Mouse (Mus musculus) heart, adult 11 months (tissue): Measurements from ENCODE around the gene Lmx1b.

ENCODE experiments used
- DNase-seq: peaks from one replicate; pipeline ENCODE4 v3.0.0; 2022

Lmx1b gene

DNA sequence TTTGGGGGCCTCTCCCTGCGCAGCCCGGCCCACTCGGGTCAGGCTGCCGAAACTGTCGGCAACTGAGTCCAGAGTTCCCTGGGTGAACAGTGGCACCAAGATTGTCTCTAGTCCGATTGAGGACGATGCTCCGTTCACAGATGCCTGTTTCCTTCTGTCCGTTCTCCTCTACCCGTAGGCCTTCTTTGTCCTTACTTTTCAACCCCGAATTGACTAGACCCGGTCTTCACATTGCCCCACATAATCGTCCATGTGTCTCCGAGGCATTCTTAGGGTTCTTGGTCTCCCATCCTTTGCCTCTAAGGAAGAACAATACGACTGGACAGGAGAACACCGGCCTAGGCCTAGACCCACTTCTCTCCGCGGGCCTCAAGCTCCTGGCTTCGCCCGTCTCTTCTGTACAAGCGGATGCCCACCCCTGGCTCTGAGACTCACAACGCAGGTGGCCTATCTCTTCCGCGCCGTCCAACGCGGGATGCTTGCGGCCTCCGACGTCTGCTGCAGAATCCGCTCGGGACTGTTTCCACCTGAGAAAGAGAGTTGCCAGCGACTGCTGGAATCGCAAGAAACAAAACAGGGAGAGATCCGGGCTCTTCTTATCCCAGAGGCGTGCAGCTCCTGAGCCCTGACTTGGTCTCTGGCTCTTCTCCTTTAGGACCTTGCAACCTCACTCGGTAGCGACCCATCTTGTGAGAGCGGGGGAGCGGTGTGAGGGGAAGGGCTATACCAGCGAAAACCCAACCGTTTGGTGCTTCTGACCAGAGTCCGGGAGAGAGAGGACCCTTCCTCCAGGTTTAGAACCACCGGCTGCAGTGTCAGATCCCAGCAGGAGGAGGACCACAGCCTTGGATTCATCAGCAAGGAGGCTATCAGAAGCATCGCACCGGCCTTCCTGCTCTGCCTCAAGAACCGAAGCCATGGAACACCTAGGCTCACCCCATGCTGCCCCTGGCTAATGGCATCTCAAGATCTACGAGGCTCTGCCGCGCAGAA lies 3.7 kb upstream of the Lmx1b start:
- DNase-seq, result peak; percentile 83

DNA sequence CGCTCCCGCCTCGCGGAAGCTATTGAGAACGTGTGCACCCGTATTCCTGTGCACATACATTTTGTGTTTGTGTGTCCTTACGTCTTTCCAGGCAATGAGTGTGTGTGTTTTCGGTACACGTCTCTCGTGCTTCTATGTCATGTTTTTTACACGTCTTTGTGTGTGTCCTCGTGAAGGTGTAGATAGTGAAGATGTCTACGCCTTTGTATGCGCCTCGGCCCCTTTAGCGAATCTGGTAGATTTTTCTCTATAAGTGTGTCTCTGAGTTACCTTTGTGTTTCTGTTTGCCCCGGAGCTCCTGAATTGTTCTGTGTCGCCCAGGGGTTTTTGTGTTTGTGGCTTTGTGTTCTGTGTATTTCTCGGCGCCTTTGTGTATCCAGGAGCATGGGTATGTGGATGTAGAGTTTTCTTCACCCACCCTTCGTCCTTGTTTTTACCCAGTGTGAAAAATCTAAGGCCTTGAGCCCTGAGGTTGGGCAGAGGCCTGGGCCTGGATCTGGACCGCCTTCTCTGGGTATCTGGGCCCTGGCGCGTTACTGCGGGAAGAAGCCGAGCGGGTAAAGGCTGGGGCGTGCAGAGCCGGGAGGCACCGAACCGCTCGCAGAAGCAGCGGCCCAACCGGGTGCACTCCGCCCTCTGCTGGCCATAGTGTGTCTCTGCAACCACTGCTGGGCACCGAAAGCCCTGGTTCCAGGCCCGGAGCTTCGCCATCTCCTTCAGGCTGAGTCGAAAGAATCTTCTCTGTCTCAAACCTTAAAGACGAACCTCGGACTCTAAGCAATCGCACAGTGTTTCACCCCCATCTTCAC lies 2.5 kb upstream of the Lmx1b start:
- DNase-seq, result peak; percentile 95

DNA sequence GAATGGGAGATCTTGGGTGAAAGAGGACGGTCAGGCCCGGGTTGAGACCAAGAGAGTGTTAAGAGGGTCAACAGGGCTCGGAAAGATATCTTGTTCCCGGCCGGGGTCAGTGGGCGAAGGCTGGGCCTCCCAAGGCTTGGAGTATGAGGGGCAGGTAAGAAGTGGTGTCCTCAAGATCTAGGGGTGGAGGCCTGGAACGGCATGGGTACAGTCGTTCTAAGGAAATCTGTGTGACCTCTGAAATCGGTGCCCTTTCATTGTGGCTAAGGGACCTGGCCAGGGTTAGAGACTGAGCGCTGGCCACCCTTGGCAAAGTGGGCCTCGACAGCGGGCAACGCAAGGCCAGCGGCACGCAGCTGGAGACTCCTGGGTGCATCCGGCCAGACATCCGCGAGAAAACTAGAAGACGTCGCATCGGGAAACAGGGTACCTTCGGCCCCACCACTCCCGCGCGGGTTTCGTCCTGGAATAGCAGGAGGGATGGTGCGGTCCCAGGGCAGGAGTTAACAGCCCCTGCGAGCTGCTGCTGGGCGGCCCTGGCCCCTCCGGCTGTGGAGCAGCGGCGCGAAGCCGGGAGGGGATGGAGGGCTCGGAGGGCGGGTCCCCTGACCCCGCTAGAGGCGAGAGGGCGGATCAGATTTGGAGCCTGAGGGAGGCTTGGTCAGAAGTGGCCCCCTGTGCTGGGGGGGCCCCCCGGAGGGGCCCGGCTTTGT lies 1.7 kb upstream of the Lmx1b start:
- DNase-seq, result peak; percentile 85

DNA sequence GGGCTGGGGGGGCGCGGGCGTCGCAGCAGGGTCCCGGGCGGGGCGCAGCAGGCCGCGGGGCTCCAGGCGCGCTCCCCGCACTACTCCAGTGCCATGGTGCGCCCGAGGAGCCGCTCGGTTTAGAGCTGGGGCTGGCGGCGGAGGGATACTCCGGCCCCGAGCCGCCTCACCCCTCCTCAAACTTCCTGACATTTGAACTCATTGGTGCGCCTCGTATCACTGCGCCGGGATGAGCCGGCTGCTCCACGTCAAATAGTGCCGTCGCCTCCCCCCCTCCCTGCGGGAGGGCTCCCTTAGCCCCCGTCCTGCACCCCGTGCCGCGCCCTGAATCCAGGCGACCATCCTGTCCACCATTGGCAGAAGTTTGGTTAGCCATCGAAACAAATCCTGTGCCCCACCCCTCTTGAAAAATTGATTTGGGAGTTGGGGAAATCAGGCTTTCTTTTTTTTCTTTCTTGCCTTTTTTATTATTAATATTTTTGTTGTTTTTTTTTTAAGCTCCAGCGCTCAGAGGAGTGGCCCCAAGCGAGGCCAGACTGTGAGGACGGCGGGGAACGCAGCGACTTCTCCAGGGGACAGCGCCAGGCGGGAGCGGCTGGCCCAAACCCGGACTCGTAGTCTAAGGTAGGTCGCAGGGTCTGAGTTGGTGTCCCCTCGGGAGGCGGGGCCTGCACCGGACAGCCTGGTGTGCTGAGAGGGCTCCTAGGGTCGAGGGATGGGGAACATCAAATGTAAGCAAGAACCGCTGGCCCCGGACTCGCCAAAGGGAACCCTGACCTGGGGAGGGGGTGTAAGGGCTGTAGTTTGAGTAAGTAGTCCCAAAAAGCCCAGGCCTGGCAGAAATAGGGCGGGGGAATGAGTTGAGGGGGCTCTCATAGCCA lies 907 bp upstream of the Lmx1b start:
- DNase-seq, result peak; percentile 95

DNA sequence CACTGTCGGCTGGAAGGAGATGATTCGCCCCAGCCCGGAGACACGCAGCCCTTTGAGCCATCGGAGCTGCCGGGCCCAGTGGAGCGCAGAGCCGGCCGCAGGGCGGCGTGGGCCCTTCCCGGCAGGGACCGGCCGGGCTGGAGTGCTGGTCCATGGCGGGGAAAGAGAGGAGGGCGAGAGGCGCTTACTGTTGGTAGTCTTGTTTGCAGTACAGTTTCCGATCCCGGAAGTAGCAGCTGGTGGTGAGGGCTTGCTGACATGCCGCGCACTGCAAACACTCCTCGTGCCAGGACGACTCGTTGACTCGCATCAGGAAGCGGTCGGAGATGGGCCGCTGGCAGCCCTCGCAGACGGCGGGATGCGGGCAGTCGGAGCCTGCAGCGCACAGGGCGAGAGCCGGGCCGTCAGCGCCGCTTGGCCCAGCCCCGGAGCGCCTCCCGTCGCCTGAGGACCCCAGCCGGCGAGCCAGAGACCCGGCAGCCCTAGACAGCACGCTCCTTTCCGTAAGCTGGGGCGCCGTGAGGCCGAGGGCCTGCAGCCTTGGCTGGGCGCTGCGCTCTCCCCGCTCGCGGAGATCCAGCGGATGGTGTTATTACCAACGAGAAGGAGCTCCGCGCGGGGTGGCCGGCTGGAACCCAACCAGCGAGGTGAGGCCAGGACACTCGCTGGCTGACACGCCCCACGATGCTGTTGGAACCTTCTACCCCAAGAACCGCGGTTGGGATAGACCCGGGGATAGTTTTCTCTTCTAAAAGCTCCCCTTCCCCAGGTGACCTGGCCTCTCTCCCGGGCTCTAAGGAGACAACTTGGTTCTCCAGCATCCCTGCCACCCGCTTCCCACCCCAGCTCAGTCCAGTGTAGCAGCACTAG lies 775 bp downstream of the Lmx1b start:
- DNase-seq, result peak; percentile 88

DNA sequence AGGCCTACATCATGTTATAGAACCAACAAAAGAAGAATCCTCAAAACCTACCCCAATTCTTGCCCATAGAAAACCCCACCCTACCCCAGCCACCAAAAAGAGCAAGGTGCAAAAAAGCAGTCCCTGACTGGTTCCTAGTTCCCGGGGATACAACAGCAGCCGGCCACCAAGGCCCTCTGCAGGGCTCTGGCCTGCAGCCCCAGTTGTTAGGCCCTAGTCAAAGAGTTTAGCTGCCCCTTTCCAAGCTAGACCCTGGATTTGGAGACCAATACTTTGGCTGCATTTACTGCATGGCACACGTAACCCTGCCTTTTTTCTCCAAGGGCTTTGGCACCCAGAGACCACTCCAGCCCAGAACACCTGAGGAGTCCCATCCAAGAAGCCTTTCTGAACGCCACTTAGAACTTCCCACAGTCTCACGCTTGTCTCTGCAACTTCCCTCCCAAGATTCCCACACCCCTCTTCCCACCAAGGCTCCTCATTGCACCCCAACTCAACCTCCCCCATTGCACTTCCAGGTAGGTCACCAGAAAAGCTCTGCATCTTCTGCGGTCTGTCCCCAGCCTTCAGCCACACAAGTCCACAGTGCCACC lies 2.1 kb downstream of the Lmx1b start:
- DNase-seq, result no peak

DNA sequence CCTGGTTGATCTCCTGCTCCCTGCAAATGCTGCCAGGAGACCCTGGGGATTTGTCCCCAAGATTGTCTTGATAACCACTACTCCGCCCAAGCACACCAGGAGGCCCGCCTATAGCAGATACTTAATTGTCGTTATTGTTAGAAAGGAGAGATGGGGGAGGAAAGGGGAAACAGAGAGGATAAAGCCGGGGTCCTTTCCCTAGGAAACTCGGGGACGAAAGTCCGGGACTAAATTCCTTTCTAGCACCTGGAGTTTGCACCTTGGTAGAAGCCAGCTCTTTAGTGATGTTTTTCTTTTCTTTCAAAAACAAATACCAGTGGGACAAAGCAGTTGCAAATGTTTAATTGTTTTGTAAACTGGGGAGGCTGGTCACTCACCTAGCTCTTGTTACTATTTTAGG lies 3.0 kb downstream of the Lmx1b start:
- no peak for DNase-seq

DNA sequence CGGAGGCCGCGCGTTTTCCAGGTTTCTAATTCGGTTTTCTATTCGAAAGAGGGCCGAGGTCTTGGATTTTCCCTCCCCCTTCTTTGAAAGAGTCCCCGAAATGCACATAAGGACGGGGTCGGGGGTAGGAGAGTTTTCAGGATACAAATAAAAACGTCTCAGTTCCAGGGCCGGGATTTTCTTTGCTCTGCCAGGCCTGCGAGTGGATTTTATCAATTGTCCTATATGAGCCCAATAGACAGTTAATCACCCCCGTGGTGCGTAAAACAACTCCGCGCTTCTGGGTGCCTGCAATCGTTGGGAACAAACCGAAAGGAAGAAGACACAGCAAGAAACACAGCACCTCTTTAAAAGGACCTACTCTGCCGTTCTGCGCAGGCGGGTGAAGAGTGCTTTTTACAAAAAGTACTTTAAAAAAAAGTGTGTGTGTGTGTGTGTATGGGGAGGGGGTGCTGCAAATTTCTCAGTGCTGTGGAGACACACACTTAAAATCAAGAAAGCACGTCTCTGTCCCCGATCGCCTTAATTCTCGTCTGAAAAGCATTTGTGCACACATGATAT lies 3.6 kb downstream of the Lmx1b start:
- no peak for DNase-seq

DNA sequence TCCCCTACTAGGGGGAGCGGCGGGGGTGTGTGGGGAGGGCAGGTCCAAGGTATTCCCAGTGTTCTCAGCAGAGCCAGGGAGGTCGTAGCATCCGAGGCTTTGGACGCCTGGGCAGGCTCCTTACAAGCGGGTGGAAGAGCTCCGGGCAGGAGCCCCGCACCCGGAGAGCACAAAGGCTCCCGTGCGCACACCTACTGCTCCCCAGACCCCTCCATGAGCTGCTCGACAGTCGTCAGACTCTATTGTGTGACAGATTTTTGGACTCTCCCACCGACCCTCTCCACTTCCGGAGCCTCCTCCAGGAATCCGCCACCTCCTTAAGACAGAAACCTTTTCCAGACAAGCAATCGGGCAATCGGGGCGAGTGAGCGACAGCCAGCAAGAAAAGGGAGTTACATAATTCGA lies 4.2 kb downstream of the Lmx1b start:
- DNase-seq, result no peak

DNA sequence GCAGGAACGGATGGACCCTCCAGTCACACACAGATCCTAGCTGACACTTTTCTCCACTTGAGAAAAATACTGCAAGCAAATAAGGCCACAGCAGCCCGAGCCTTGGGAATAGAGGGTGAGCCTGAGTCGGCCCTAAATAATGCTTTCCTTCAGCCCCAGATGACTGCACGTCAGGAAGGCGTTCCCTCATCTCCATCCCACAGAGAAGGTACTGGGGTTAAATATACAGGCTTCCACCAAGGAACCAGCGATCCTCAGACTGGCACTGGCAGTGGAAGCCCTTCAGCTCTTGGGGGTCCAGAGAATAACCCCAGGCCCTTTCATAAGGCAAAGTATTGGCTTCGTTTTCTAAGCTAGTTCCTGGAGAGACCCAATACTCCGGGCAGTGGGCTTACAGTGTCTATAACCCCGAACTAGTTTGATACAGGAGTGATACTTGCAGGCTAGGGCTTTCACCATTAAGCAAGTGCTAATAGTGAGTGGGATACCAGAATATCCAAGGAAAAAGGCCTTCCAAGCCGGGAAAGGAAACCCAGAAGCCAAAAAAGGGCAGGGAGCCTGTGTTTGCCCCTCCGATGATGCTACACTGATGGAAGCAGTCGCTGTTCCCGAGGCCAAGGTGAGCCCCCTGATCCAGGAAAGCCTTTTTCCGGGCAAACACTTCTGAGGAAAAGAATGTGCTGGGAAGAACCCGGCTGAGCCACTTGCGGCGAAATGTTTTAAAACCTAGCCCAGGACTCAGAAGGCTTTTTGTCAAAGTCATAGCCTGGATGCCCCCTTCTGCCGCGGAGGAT lies 4.8 kb downstream of the Lmx1b start:
- DNase-seq, result peak; percentile 83

DNA sequence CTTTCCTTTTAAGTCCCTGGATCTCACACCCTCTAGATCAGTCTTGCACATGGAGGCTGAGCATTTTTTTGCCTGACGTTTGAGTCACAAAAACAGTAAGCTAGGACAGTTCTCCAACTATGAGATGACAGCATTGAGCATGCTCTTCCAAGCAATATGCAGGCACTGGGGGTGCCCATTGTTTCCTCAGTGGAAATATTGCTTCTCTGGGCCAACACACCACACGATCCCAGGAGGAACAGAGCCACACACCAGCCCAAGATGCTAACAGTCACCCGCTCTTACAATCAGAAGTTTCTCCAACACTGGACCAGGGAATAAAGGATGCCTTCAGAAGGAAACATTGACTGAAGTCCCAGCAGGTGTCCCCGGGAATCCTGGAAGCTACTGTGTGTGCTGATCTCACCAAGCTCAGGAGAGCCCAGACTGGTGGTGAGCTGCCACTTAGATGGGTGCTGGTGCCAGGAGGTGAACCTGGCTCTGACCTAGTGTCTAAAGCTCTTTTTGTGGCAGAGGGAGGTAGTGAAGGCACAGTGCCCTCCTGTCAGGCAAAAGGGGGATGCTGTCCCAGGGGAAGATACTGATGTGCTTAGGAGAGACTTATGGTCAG lies 5.7 kb downstream of the Lmx1b start:
- DNase-seq, result no peak

DNA sequence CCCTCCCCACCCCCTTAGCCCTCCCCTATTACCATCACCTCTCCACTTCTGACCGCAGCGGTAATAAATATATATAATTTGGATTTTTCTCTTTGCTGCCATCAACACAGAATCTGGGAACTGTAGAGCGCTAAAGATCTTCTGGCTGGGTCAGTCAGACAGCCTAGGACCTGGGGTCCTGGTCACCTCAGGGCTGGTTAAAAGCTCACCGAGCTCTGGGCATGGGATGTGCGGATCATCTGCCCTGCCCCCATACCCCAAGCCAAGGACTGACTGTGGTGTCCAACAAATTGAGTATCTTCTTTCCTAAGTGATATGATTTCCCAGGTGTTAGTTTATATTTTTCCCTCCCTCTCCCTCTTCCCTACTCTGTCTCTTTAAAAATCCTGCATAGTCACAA lies 6.4 kb downstream of the Lmx1b start:
- DNase-seq, result no peak

DNA sequence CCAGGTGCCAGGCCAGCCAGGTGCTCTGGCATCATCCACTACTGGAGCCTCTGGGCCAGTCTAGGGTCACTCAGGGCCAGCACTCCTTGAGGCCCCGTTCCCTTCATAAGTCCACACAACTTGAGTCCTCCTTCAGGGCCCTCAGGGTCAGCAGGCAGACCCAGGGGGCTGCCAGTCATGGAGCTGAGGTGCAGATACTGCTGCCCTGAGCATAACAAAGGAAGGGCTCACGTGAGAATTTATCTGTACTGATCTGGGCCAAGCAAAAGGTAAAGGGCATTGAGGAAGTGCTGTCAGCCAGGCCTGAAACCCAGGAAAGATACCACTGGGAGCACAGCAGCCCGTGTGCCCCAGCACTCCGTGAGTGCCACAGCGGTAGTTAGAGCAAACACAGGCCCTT lies 7.1 kb downstream of the Lmx1b start:
- no peak for DNase-seq

DNA sequence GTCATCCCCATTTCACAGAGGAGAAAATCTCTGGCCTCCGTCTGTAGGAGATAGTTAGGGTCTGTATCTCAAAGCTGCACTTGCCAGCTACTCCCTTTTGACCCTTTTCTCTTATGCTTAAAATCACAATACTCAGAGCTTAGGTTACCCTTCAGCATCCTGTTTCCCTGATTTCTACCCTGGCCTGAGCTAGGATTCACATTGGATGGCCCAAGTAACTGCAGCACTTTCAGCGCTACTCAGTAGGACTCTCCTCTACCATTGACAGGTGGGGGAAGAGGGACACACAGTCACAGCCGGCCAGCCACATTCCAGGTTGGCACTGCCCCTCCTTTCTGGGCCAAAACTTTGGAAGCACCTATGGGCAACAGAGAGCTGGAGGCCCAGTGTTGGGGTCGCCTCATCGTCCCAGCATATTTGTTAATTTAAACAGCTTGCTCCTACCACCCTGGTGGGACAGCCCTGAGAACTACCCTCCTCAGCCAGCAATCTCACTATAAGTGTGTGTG lies 7.7 kb downstream of the Lmx1b start:
- no peak for DNase-seq

DNA sequence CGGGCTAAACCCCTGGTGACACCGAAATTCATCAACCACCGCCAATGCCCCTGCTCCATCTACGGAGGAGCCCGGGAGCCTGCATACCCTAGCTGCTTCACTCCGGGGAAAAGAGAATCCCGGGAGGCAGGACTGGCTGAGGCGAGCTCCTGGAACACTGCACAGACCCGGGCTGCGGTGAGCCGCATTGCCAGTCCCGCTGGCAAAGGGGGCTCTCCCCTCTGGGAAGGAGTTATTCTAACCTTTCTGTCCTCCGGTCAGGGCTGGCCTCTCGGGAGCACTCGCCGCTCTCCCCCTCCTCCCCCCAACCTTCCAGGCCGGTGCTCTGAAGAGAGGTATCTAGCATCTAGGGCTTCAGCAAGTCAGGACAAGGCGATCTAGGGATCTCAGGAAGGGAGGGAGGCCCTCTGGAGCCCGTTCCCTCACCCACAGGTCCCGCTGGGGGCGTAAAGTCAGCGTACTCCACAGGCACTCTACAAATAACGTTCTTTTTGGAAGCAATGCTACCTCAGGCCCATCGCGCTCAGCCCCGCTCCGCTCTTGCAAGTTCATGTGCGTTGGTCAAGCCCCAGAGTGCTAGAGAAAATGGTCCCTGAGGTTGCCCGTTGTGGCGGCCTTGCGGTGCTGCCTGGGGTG lies 8.5 kb downstream of the Lmx1b start:
- no peak for DNase-seq

DNA sequence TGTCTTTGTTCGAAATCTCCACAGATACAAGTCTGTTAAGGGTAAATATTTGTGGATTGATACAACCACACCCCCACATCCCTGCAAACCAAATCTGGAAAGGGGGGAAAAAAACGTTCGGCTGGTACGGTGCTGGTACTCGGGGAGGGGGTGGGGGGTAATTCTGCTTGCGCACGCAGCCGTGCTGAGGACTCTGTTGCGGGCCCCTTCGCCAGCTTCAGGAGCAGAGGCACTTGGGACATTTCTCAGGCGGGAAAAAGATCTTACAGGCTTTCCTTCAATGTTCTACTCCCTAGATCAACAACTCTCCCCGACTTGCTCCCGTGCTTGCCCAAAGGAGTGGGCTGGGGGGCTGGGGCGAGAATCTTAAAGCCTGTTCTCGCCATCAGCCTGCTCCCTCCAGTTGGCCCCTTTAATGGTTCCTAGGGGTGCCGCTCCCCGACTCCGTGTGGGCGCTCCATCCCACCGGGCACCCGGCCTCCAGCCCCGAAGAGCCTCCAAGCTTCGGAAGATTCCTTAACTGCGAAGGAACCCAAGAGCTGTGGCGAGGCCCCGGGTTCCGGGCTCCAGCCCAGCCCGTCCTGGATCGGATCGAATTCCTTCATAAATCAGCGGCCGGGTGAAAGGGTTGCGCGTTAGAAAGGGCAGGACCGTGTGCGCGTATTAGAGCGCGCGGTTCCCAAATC lies 9.1 kb downstream of the Lmx1b start:
- no peak for DNase-seq
